Mouse (Mus musculus) spleen, adult 2 months (tissue): Measurements from ENCODE around the gene Ptgir. TPM values are rescaled to one million over a fixed set of nuclear protein-coding genes. Genes with fewer than 3 reads are reported as not detected.

Experiments
- DNase-seq, 2 experiments: peaks; one replicate each; pipeline versions ENCODE4 v3.0.0 to v3.0.0-alpha.2; 2012 to 2021; ENCODE audit warnings: low spot score in 2 of 2, low read depth in 1 of 2
- H3K27ac ChIP-seq: fragments of 200-500 bp; 2 replicates; pipeline ENCODE4 v1.5.1; 2012; ENCODE audit warnings: low read length, inconsistent platforms; ENCODE audit not compliant: insufficient read depth
- H3K27me3 ChIP-seq: fragments of 200-500 bp; 2 replicates; pipeline ENCODE4 v1.6.1; 2012; ENCODE audit warnings: mild to moderate bottlenecking, moderate library complexity, low read length, inconsistent platforms; ENCODE audit not compliant: control insufficient read depth, insufficient read depth
- H3K36me3 ChIP-seq: fragments of 200-500 bp; 2 replicates; pipeline ENCODE4 v1.6.1; 2012; ENCODE audit warnings: mild to moderate bottlenecking, low read length, inconsistent platforms; ENCODE audit not compliant: control insufficient read depth, insufficient read depth
- H3K4me1 ChIP-seq: fragments of 200-500 bp; 2 replicates; pipeline ENCODE4 v1.6.1; 2011; ENCODE audit warnings: inconsistent platforms; ENCODE audit not compliant: control insufficient read depth, insufficient read depth, insufficient read length
- H3K4me3 ChIP-seq: fragments of 200-500 bp; 2 replicates; pipeline ENCODE4 v1.5.1; 2011; ENCODE audit warnings: mild to moderate bottlenecking, inconsistent platforms; ENCODE audit not compliant: insufficient read depth, insufficient read length; ENCODE audit errors: extremely low read depth
- CTCF ChIP-seq: fragments of 200-500 bp; IDR thresholded peaks from 2 replicates; pipeline ENCODE4 v1.5.1; 2011; ENCODE audit warnings: mild to moderate bottlenecking, inconsistent platforms; ENCODE audit not compliant: insufficient read depth, insufficient read length, insufficient replicate concordance; ENCODE audit errors: extremely low read depth
- POLR2A ChIP-seq: fragments of 200-500 bp; IDR thresholded peaks from 2 replicates; pipeline ENCODE4 v1.6.1; 2011; ENCODE audit warnings: low read depth, low read length, inconsistent platforms
- WGBS: fragments of 180-500 bp; shearing (Covaris S2); methylation state at CpG from one replicate; pipeline ENCODE4 v1.1.7; 2018; 5-methylcytosine and 5-hydroxymethylcytosine counted together
- polyA plus RNA-seq: library from polyadenylated mRNA; depleted of rRNA; stranded (reverse); fragments of >200 nt; gene quantifications from 2 replicates; pipeline ENCODE4 v1.2.3, GENCODE M21; 2012

Gene Ptgir
- polyA plus RNA-seq, 1 experiment = 9.2 TPM

- Histone ChIP-seq H3K36me3 (peaks cover 36% of the 10 kb centered on the region), H3K27ac (no peak overlapping the region)
- TF ChIP-seq CTCF = no peak
- TF ChIP-seq POLR2A = no peak
Observed at GRCm38 (mm10) chr7:16914453-16915343, 8.4 kb downstream of the Ptgir start.

GRCm38 (mm10) chr7:16915461-16916340 lies 9.4 kb downstream of the Ptgir start:
- peaks cover 36% of the 10 kb centered on the region for H3K36me3 ChIP-seq
- DNase-seq = no peak
- 96% methylated on average over 32 of the region's 32 CpGs for WGBS

More at GRCm38 (mm10) chr7:16914453-16915343, 8.4 kb downstream of the Ptgir start:
- Histone ChIP-seq H3K4me3 (no peak overlapping the region), H3K4me1 (no peaks in the 10 kb centered on the region), H3K27me3 (no peaks in the 10 kb centered on the region)
- DNase-seq = no peak
- whole genome bisulfite sequencing = 91% methylated on average over 18 of the region's 18 CpGs

GRCm38 (mm10) chr7:16916342-16917265 lies 10.3 kb downstream of the Ptgir start:
- H3K4me1 ChIP-seq = no peaks in the 10 kb centered on the region
- H3K36me3 ChIP-seq = peaks cover 36% of the 10 kb centered on the region

More at GRCm38 (mm10) chr7:16915461-16916340, 9.4 kb downstream of the Ptgir start:
- Histone ChIP-seq H3K4me1 (no peaks in the 10 kb centered on the region), H3K27me3 (no peaks in the 10 kb centered on the region), H3K4me3 (no peak overlapping the region), H3K27ac (no peak overlapping the region)
- TF ChIP-seq POLR2A (no peak), CTCF (no peak)

GRCm38 (mm10) chr7:16917447-16917846 lies 11.2 kb downstream of the Ptgir start:
- peaks cover 2% of the 10 kb centered on the region; the same call in 1 of the 2 replicates for H3K4me1 ChIP-seq
- 92% methylated on average over 11 of the region's 11 CpGs for WGBS
- H3K4me3 ChIP-seq = no peak overlapping the region
- DNase-seq = no peak
- no peaks in the 10 kb centered on the region for H3K27me3 ChIP-seq
- no peak overlapping the region for H3K27ac ChIP-seq
- TF ChIP-seq POLR2A = no peak
- TF ChIP-seq CTCF = no peak
- peaks cover 36% of the 10 kb centered on the region for H3K36me3 ChIP-seq

More at GRCm38 (mm10) chr7:16916342-16917265, 10.3 kb downstream of the Ptgir start:
- Histone ChIP-seq H3K27me3 (no peaks in the 10 kb centered on the region), H3K27ac (no peak overlapping the region), H3K4me3 (no peak overlapping the region)
- no peak for DNase-seq
- TF ChIP-seq POLR2A (no peak), CTCF (no peak)
- 86% methylated on average over 30 of the region's 30 CpGs for WGBS

- Histone ChIP-seq H3K4me3 (no peak overlapping the region), H3K4me1 (peaks cover 4% of the 10 kb centered on the region; the same call in 1 of the 2 replicates), H3K27me3 (no peaks in the 10 kb centered on the region), H3K27ac (no peak overlapping the region), H3K36me3 (peaks cover 36% of the 10 kb centered on the region)
- DNase-seq = no peak
- no peak for TF ChIP-seq CTCF
- no peak for TF ChIP-seq POLR2A
- 91% methylated on average over 9 of the region's 9 CpGs for WGBS
Observed at GRCm38 (mm10) chr7:16918014-16918413, 11.7 kb downstream of the Ptgir start.

GRCm38 (mm10) chr7:16918670-16919069 lies 12.4 kb downstream of the Ptgir start:
- Histone ChIP-seq H3K4me1 (peaks cover 4% of the 10 kb centered on the region; the same call in 1 of the 2 replicates), H3K27me3 (no peaks in the 10 kb centered on the region), H3K36me3 (peaks cover 36% of the 10 kb centered on the region), H3K27ac (no peak overlapping the region), H3K4me3 (no peak overlapping the region)
- TF ChIP-seq POLR2A (no peak), CTCF (no peak)
- no peak for DNase-seq
- 92% methylated on average over 3 of the region's 3 CpGs for WGBS
